In genomic region chr10:72616153-72616552, GRCm38 (mm10) we compare ENCODE assay signal across 28 mouse cellular contexts.
"Had no signal": no experiment of that assay in that cellular context is flagged by ENCODE, and none has a peak within 500 bp of the region (broad histone marks: within the 10 kb centered on the region; RNA-seq: fewer than 3 reads in every experiment).

No protein-coding gene starts in this region.

- H3K27ac ChIP-seq: gastrocnemius, adult 2 months; heart, embryonic 10.5 days; hindbrain, embryonic 10.5 days; hindbrain, embryonic 12.5 days; hindbrain, embryonic 14.5 days; intestine, embryonic 15.5 days; kidney, embryonic 15.5 days; kidney, postnatal 0 days; limb, embryonic 13.5 days; limb, embryonic 15.5 days; liver, embryonic 13.5 days; liver, embryonic 15.5 days had no signal

- H3K27me3 ChIP-seq: heart, embryonic 12.5 days; hindbrain, embryonic 12.5 days; intestine, embryonic 15.5 days; kidney, embryonic 15.5 days; limb, embryonic 13.5 days; limb, embryonic 15.5 days; liver, embryonic 13.5 days; liver, embryonic 15.5 days had no signal

- H3K4me1 ChIP-seq: heart, embryonic 10.5 days; heart, embryonic 12.5 days; hindbrain, embryonic 10.5 days; hindbrain, embryonic 12.5 days; intestine, embryonic 15.5 days; kidney, embryonic 15.5 days; limb, embryonic 13.5 days; limb, embryonic 15.5 days; liver, embryonic 13.5 days; liver, embryonic 15.5 days had no signal

- H3K4me2 ChIP-seq: heart, embryonic 12.5 days; hindbrain, embryonic 12.5 days; hindbrain, embryonic 14.5 days; intestine, embryonic 15.5 days; kidney, embryonic 15.5 days; limb, embryonic 13.5 days; limb, embryonic 15.5 days; liver, embryonic 13.5 days; liver, embryonic 15.5 days had no signal

- H3K36me3 ChIP-seq: heart, embryonic 10.5 days; heart, embryonic 12.5 days; hindbrain, embryonic 10.5 days; hindbrain, embryonic 12.5 days; intestine, embryonic 15.5 days; kidney, embryonic 15.5 days; limb, embryonic 13.5 days; limb, embryonic 15.5 days; liver, embryonic 13.5 days; liver, embryonic 15.5 days had no signal

- ATAC-seq: hindbrain, embryonic 16.5 days; inflammation-experienced regulatory T-cells, adult 6 months; intestine, embryonic 15.5 days; intestine, postnatal 0 days had no signal

- H3K4me3 ChIP-seq: gastrocnemius, adult 2 months; heart, embryonic 10.5 days; heart, embryonic 12.5 days; hindbrain, embryonic 10.5 days; hindbrain, embryonic 12.5 days; intestine, embryonic 15.5 days; kidney, embryonic 15.5 days; limb, embryonic 13.5 days; limb, embryonic 15.5 days; liver, embryonic 13.5 days; liver, embryonic 15.5 days had no signal

- H3K9ac ChIP-seq: heart, embryonic 12.5 days; hindbrain, embryonic 12.5 days; hindbrain, embryonic 14.5 days; intestine, embryonic 15.5 days; kidney, embryonic 15.5 days; limb, embryonic 13.5 days; limb, embryonic 15.5 days; liver, embryonic 13.5 days; liver, embryonic 15.5 days had no signal

- DNase-seq: gastrocnemius, adult 2 months; gastrocnemius, postnatal 10 days; gastrocnemius, postnatal 36 days; heart, adult 18-20 months; heart, postnatal 10 days; heart, postnatal 4 days; kidney, adult 2 months; kidney, adult 9 months; kidney, postnatal 14 days; kidney, postnatal 36 days; layer of hippocampus, adult 9-11 months; layer of hippocampus, postnatal 36 days; left cerebral cortex, postnatal 4 days; liver, embryonic 13.5 days had no signal

- H3K9me3 ChIP-seq: heart, embryonic 10.5 days; hindbrain, embryonic 10.5 days; hindbrain, embryonic 12.5 days; intestine, embryonic 15.5 days; kidney, embryonic 15.5 days; limb, embryonic 15.5 days; liver, embryonic 13.5 days; liver, embryonic 15.5 days had no signal
